Mouse (Mus musculus): ENCODE data around the gene Frmd6.

DNA sequence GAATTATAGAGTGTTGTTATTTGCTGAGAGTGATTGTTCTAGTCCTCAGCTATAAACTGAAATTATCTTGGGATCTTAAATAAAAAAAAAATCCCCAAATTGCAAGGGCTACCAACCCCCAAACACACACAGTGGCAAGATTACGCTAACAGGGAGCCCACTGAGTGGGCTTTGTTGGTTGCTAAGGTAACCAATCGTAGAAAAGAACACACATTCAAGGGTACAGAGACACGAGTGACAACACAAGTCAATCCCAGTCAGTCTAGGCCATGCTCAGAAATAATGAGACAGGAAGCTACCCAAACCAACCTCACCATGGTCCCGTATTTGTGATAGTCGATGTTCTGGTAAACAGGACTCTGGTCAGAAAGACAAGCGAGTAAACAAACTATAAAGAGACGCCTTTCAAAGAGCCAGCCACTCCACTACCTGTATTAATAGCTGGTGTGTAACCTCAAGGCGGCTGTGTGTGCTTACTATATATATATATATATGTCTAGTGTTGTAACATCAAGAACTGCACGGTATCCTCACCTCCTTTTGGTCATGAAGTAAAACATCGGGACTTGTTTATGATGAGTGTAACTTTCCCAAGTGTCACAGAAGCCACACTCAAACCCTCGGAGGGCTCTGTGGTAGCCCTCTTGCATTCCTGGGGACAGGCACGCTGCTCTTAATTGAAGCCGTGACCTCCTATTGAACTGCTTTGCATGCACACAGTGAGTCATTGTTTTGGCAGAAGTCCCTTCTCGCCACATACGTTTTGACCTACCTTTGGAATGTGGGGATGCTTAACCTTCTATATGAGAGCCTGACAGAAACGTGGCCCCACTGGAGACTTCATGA is 30.5 kb upstream of the Frmd6 start:
- TF ChIP-seq MYOD1 (IDR thresholded peaks at IDR 0.05; ENCODE audit: control insufficient read depth in 1 of 3, insufficient read length in 2 of 3, low read depth in 2 of 3) (no peak), E2F4 (IDR thresholded peaks at IDR 0.05; ENCODE audit: insufficient read depth) (no peak), POLR2A (IDR thresholded peaks at IDR 0.05; ENCODE audit: insufficient read length, low read depth) (no peak), POLR2AphosphoS2 (IDR thresholded peaks at IDR 0.05; ENCODE audit: insufficient read length, low read depth) (no peak), MAX (IDR thresholded peaks at IDR 0.05; ENCODE audit: low read depth) (no peak), USF1 (IDR thresholded peaks at IDR 0.05; ENCODE audit: low read depth) (no peak), TCF3 (IDR thresholded peaks at IDR 0.05; ENCODE audit: insufficient read length, low read depth) (no peak), TCF12 (IDR thresholded peaks at IDR 0.05; ENCODE audit: insufficient read depth, poor library complexity, severe bottlenecking) (no peak), MYOG (IDR thresholded peaks at IDR 0.05; ENCODE audit: control insufficient read depth in 1 of 3, insufficient read depth in 1 of 3, insufficient read length in 2 of 3, low read depth in 2 of 3) (no peak), SRF (IDR thresholded peaks at IDR 0.05; ENCODE audit: control insufficient read depth, insufficient read length, low read depth) (no peak), CEBPB (IDR thresholded peaks at IDR 0.05; ENCODE audit: insufficient read depth, poor library complexity, severe bottlenecking) (no peak)
